Mouse (Mus musculus): Measurements from ENCODE around the gene C9. TPM values are rescaled to one million over a fixed set of nuclear protein-coding genes. Genes with fewer than 3 reads are reported as not detected.

C9 gene
- polyA plus RNA-seq, 1 experiment from 2014 or later, result not detected

- 94% methylated on average over 3 of the region's 3 CpGs for WGBS
- Histone ChIP-seq H3K4me1 (ENCODE audit: control insufficient read depth, insufficient read depth, low read length) (no peaks in the 10 kb centered on the region), H3K4me3 (ENCODE audit: low read depth, low read length) (no peak overlapping the region), H3K4me2 (ENCODE audit: low read length) (no peak overlapping the region), H3K9me3 (replicated peaks; ENCODE audit: control insufficient read depth, low read length, poor library complexity, severe bottlenecking) (no peaks in the 10 kb centered on the region), H3K36me3 (ENCODE audit: control insufficient read depth, insufficient read depth, low read length) (no peaks in the 10 kb centered on the region), H3K27ac (ENCODE audit: low read length) (no peak overlapping the region), H3K9ac (ENCODE audit: low read depth, low read length) (no peak overlapping the region), H3K27me3 (ENCODE audit: control insufficient read depth, insufficient read depth, low read depth, low read length) (no peaks in the 10 kb centered on the region)
- ATAC-seq, result no peak
Observed at GRCm38 (mm10) chr15:6533858-6534343, 88.8 kb downstream of the C9 start.

GRCm38 (mm10) chr15:6534592-6534991, 89.5 kb downstream of the C9 start:
- Histone ChIP-seq H3K36me3 (ENCODE audit: control insufficient read depth, insufficient read depth, low read length) (no peaks in the 10 kb centered on the region), H3K4me3 (ENCODE audit: low read depth, low read length) (no peak overlapping the region), H3K9ac (ENCODE audit: low read depth, low read length) (no peak overlapping the region), H3K9me3 (replicated peaks; ENCODE audit: control insufficient read depth, low read length, poor library complexity, severe bottlenecking) (no peaks in the 10 kb centered on the region), H3K27me3 (ENCODE audit: control insufficient read depth, insufficient read depth, low read depth, low read length) (no peaks in the 10 kb centered on the region), H3K4me2 (ENCODE audit: low read length) (no peak overlapping the region), H3K27ac (ENCODE audit: low read length) (no peak overlapping the region), H3K4me1 (ENCODE audit: control insufficient read depth, insufficient read depth, low read length) (no peaks in the 10 kb centered on the region)
- no peak for ATAC-seq
- WGBS, result 86% methylated on average over 8 of the region's 8 CpGs

GRCm38 (mm10) chr15:6539639-6540338, 94.7 kb downstream of the C9 start:
- Histone ChIP-seq H3K9me3 (replicated peaks; ENCODE audit: control insufficient read depth, low read length, poor library complexity, severe bottlenecking) (no peaks in the 10 kb centered on the region), H3K27me3 (ENCODE audit: control insufficient read depth, insufficient read depth, low read depth, low read length) (no peaks in the 10 kb centered on the region), H3K4me2 (ENCODE audit: low read length) (no peak overlapping the region), H3K4me3 (ENCODE audit: low read depth, low read length) (no peak overlapping the region), H3K36me3 (ENCODE audit: control insufficient read depth, insufficient read depth, low read length) (no peaks in the 10 kb centered on the region), H3K27ac (ENCODE audit: low read length) (no peak overlapping the region), H3K9ac (ENCODE audit: low read depth, low read length) (no peak overlapping the region), H3K4me1 (ENCODE audit: control insufficient read depth, insufficient read depth, low read length) (no peaks in the 10 kb centered on the region)
- ATAC-seq, result no peak
- WGBS, result 75% methylated on average over 7 of the region's 7 CpGs

Other genes starting within 250 kb of the C9 start
- 15.1 and 19.4 TPM in 2 replicates for gene Dab2, start 145.5 kb upstream of the C9 start, polyA plus RNA-seq (2015; fragmentation: Nextera tagmentation; extraction: Ambion mirVana)
- gene Fyb, start 77.5 kb downstream of the C9 start, polyA plus RNA-seq (2015; fragmentation: Nextera tagmentation; extraction: Ambion mirVana), result 2.0 and 3.1 TPM in 2 replicates